Mouse (Mus musculus) skeletal muscle tissue, adult 2 months (tissue): ENCODE measurements around the gene Mrpl39.
A peak's percentile ranks its signal among the peaks of the same experiment; 100 is the strongest.

Experiments
- DNase-seq: peaks from one replicate; pipeline ENCODE4 v3.0.0-alpha.2; 2012; ENCODE audit warnings: low read depth, low spot score

Gene Mrpl39

GRCm38 (mm10) chr16:84744703-84745490 lies 9.4 kb upstream of the Mrpl39 start:
- DNase-seq = no peak

- DNase-seq = no peak
Measured at GRCm38 (mm10) chr16:84737358-84737757, 1.8 kb upstream of the Mrpl39 start.

- no peak for DNase-seq
Measured at GRCm38 (mm10) chr16:84734806-84735165, 756 bp downstream of the Mrpl39 start.

DNA sequence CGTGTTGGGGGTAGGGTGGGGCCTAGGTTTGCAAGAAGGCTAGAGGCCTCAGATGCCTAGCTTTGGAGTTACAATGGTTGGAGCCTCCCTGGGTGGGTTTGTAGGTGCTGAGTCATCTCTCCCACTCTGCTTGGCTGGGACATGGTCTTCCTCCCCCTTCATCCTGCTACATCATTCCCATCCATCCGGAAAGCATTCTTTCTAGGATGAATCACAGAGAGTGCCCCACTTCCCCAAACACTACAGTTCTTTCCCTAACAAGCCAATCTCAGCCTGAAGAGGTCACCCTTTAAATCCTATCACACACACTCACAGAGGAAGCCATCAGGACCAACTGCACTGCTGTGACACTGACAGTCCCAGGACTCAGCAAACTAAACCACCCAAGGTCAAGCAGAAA lies 14.9 kb downstream of the Mrpl39 start:
- no peak for DNase-seq

- no peak for DNase-seq
Measured at GRCm38 (mm10) chr16:84718250-84718649, 17.3 kb downstream of the Mrpl39 start.

DNA sequence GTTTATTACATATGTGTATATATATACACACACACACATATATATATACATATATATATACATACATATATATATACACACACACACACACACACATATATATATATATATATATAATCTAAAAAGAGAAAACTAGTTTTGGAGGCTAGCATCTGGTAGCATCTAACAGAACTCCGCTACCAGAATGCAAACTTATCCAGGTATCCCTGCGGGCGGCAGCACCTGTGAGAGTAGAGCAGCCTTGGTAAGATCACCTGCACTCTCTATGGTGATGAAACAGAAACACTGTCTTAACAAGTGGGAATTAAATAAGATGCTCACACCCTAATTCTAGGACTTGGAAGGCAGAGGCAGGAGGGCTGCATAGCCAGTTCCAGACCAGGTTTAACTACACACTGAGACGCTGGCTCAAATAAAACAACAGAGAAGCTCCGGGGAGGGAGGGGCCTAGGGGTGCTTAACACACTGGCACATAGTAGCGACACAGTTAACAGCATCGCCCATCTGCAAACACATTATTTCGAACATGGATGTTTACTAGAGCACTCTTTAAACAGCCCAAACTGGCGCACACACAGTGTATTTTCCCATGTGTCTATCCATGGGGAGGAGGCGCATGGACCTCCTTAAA lies 17.8 kb downstream of the Mrpl39 start:
- no peak for DNase-seq

GRCm38 (mm10) chr16:84716724-84717617 lies 18.6 kb downstream of the Mrpl39 start:
- DNase-seq = no peak

GRCm38 (mm10) chr16:84716197-84716596 lies 19.3 kb downstream of the Mrpl39 start:
- no peak for DNase-seq

GRCm38 (mm10) chr16:84714978-84715377 lies 20.6 kb downstream of the Mrpl39 start:
- no peak for DNase-seq

DNA sequence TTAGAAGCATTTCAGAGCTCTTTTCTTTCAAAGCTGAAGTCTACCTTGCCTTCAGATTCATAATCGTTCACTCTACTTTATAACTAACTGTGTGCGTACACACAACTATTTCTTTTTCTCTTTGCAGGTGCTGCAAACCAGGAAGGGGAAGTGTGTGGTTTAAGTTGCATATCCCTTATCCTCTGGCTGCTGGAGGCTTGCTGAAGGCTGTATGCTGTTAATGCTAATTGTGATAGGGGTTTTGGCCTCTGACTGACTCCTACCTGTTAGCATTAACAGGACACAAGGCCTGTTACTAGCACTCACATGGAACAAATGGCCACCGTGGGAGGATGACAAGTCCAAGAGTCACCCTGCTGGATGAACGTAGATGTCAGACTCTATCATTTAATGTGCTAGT lies 21.6 kb downstream of the Mrpl39 start:
- DNase-seq = no peak

DNA sequence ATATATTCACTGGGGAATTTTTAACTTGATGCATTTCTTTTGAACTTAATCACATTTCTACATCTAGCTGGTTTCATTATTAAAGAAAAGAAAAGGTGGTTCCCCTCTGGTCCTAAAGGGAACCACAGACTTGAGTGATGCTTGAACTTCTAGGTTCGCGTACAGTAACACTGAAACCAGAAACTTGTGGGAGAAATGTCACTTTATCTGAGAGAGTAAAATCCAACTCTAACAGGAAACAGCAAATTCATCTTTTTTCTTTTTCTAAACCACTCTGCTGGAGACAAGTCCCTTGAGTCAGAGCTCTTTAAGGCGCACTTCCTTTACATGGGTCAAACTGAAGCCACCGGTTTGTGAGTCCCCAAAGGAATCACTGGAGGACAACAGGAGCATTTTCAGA lies 22.4 kb downstream of the Mrpl39 start:
- no peak for DNase-seq

GRCm38 (mm10) chr16:84708649-84709048 lies 26.9 kb downstream of the Mrpl39 start:
- DNase-seq = no peak

- no peak for DNase-seq
Measured at GRCm38 (mm10) chr16:84707802-84708201, 27.7 kb downstream of the Mrpl39 start.

- DNase-seq = no peak
Measured at GRCm38 (mm10) chr16:84706571-84706970, 29.0 kb downstream of the Mrpl39 start.

DNA sequence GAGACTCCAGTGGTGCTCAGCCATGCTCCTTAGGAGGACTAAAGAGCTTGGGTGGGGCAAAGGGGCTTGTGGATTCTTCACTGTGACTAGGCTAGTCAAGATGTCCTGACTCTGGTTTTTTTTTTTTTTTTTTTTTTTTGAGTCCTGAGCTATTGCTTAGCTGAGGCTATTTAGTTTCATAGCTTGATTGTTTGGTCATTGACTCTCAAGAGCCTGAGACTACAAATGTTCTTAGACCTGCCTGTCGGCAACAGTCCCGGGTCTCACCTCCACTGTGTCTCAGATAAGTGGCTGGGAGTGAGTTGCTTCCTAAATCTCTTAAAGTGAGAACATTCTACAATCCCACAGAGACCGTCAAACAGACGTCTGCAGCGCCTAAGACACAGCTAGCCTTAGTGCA lies 30.0 kb downstream of the Mrpl39 start:
- no peak for DNase-seq

DNA sequence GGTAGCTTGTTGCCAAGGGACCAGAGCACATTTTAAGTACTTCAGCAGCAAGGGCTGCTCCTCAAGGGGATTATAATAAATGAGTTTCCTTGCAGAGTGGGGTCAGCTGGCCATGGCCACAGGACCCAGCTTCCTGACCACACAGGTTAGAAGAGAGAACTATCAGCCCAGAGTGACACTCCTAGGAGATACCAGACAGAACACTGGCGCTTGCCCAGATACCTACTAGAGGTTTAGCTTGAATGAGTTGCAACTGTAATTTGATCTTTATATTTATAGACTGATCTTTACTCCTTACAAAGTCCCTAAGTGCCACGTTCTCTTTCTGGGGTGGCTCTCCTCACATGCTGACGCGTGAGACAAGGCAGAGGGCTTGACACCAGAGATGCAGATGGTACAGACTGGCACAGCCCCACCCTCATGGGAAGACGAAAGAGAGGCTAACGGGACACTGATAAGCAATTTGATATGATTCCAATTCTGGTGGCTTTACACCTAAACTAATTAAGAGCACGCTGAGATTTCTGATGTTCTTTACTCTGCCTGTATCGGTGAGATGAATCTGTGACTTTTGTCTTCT lies 30.8 kb downstream of the Mrpl39 start:
- DNase-seq = no peak

DNA sequence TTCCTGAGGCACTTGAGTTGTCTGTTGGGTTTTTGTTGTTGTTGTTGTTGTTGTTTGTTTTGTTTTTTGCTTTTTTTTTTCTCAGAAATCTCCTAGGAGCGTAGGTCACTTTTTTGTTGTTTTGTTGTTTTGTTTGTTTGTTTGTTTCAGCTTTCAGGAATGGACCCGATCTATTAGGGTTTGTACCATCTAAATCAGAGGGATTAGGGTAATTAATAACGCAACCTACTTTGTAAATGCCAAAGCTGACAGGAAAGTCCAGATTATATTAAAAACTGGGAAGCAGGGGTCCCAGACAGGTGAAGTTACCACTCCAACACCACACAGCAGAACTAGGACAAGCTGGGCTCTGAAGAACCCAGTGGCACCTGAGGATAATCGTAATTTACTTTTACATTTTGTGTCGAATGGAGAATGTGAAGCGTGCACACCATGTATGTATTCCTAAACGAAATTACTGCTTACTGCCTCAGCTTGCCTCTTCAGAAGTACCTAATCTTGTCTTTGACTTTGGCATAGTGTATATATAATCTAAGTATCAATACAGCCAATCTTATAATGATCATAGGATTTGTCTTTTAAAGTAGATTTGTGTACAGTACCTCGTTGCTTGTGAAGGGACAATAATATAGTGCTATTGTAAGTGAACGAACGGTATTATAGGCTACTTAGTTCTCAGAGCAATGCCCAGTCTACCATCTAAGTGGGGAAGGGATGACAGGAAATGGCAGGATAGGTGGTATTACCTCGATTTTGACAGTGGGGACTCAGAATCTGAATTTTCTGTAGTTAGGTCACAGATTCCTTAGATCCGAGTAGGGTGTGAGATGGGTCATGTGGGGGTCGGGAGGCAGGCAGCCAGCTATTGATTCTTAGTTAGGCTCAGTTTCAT lies 31.5 kb downstream of the Mrpl39 start:
- no peak for DNase-seq

DNA sequence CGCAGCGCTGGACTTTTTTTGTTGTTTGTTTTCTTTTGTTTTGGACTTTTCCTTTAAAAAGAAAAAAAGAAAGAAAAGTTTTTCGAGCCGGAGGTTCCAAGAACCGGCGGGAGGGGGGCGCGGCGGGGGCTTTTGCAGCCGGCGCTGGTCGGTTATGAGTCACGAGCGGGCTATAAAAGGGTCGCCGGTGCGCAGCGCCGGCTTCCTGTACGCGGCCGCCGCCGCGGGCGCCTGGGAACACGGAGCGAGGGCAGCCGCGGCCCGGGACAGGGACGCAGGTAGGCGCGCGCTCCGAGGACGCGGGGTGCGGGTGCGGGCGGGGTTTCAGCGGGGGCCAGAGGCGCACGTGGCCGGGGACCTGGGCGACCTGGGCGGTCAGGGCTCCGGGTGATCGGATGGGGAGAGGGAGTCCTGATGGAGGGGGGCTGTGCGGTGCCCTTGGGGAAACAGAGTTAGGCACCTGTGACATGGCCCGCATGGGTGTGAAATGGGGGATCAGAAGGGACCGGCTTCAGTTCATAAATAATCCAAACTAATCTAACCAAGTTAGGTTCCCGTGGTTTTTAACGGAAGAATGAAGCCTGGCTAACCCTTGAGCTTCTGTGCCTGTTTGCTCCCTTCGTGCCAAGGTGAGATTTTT lies 32.3 kb downstream of the Mrpl39 start:
- DNase-seq = peak; percentile 20

- no peak for DNase-seq
Measured at GRCm38 (mm10) chr16:84702230-84703128, 33.1 kb downstream of the Mrpl39 start.
